In genomic region chr4:153321085-153321484, GRCm38 (mm10) we compare ENCODE assay signal across 18 mouse cellular contexts.
DNase-seq lines count a peak whose midpoint lies in the region; ATAC-seq and TF ChIP-seq lines count a peak whose summit lies in the region.
"Had no signal": no experiment of that assay in that cellular context is flagged by ENCODE, and none has a peak within 500 bp of the region (broad histone marks: within the 10 kb centered on the region; RNA-seq: fewer than 3 reads in every experiment).

No protein-coding gene starts in this region.

- no peak for ATAC-seq in hindbrain, embryonic 14.5 days (ENCODE audit: low FRiP score)
- no peak for ATAC-seq in hindbrain, embryonic 12.5 days (ENCODE audit: low FRiP score)
- peak; percentile 43; the same call in 1 of the 2 replicates for ATAC-seq in hindbrain, postnatal 0 days
- ATAC-seq: activated CD4-positive, CD25-positive, alpha-beta regulatory T cell, adult 4 months; inflammation-experienced regulatory T-cells, adult 6 months had no signal

- H3K9me3 ChIP-seq in hindbrain, embryonic 14.5 days (ENCODE audit: control insufficient read depth, low read length), result no peaks in the 10 kb centered on the region
- no peaks in the 10 kb centered on the region for H3K9me3 ChIP-seq in hindbrain, embryonic 12.5 days (replicated peaks)
- H3K9me3 ChIP-seq in hindbrain, postnatal 0 days (ENCODE audit: low read length), result no peaks in the 10 kb centered on the region

- no peak for TF ChIP-seq CTCF in hindbrain, postnatal 0 days (IDR thresholded peaks at IDR 0.05; ENCODE audit: low read depth)

- no peak overlapping the region; the same call in 1 of the 2 replicates for H3K4me2 ChIP-seq in hindbrain, embryonic 14.5 days (replicated peaks)
- no peak overlapping the region for H3K4me2 ChIP-seq in hindbrain, embryonic 12.5 days (replicated peaks)
- H3K4me2 ChIP-seq in hindbrain, postnatal 0 days (ENCODE audit: low read depth, low read length), result no peak overlapping the region
- H3K4me2 ChIP-seq: liver, embryonic 13.5 days had no signal

- H3K27ac ChIP-seq in hindbrain, embryonic 14.5 days, result peak overlapping the region; percentile 61; the same call in 1 of the 2 replicates
- no peak overlapping the region for H3K27ac ChIP-seq in hindbrain, embryonic 12.5 days
- peak overlapping the region; percentile 41; the same call in 1 of the 2 replicates for H3K27ac ChIP-seq in hindbrain, postnatal 0 days
- H3K27ac ChIP-seq: left cerebral cortex, adult 2 months; liver, embryonic 13.5 days; stomach, postnatal 0 days had no signal

- no peaks in the 10 kb centered on the region for H3K36me3 ChIP-seq in hindbrain, embryonic 14.5 days (replicated peaks; ENCODE audit: control insufficient read depth, insufficient read depth)
- H3K36me3 ChIP-seq in hindbrain, embryonic 12.5 days, result no peaks in the 10 kb centered on the region
- no peaks in the 10 kb centered on the region for H3K36me3 ChIP-seq in hindbrain, postnatal 0 days (ENCODE audit: insufficient read depth, low read length)
- H3K36me3 ChIP-seq: liver, embryonic 13.5 days had no signal

- H3K4me3 ChIP-seq in hindbrain, embryonic 14.5 days (replicated peaks; ENCODE audit: low read length), result no peak overlapping the region
- no peak overlapping the region for H3K4me3 ChIP-seq in hindbrain, embryonic 12.5 days
- H3K4me3 ChIP-seq in hindbrain, postnatal 0 days (ENCODE audit: low read length), result no peak overlapping the region
- H3K4me3 ChIP-seq: left cerebral cortex, adult 2 months; liver, embryonic 13.5 days had no signal

- DNase-seq in hindbrain, embryonic 14.5 days (ENCODE audit: low spot score), result peak; percentile 42
- DNase-seq in right cerebral cortex, postnatal 10 days (ENCODE audit: low spot score in 2 of 2), result peak; percentile 38 to 52
- DNase-seq in right cerebral cortex, postnatal 25 days, result no peak
- DNase-seq in hindbrain, postnatal 0 days (ENCODE audit: low spot score), result peak; percentile 73
- DNase-seq in cerebellum, adult 8-10 months, result no peak
- no peak for DNase-seq in gastrocnemius, postnatal 10 days
- DNase-seq: adrenal gland, adult 8-10 months; cerebellum, adult 9-10 months; kidney, adult 2 months; kidney, postnatal 10 days; liver, embryonic 13.5 days; lung, adult 2 months; lung, postnatal 14 days had no signal

- H3K27me3 ChIP-seq in hindbrain, embryonic 14.5 days (ENCODE audit: control insufficient read depth, insufficient read depth, low read length), result no peaks in the 10 kb centered on the region
- H3K27me3 ChIP-seq in hindbrain, embryonic 12.5 days, result no peaks in the 10 kb centered on the region
- no peaks in the 10 kb centered on the region for H3K27me3 ChIP-seq in hindbrain, postnatal 0 days (ENCODE audit: insufficient read depth, low read length)
- H3K27me3 ChIP-seq: liver, embryonic 13.5 days had no signal

- peaks cover 13% of the 10 kb centered on the region; the same call in 1 of the 2 replicates for H3K4me1 ChIP-seq in hindbrain, embryonic 14.5 days (replicated peaks; ENCODE audit: control insufficient read depth, insufficient read depth, low read length)
- H3K4me1 ChIP-seq in hindbrain, embryonic 12.5 days, result peaks cover 14% of the 10 kb centered on the region
- H3K4me1 ChIP-seq in hindbrain, postnatal 0 days (ENCODE audit: insufficient read depth, low read length), result peaks cover 3% of the 10 kb centered on the region; the same call in 1 of the 2 replicates

- H3K9ac ChIP-seq in hindbrain, embryonic 14.5 days, result no peak overlapping the region
- no peak overlapping the region for H3K9ac ChIP-seq in hindbrain, embryonic 12.5 days
- H3K9ac ChIP-seq in hindbrain, postnatal 0 days (replicated peaks; ENCODE audit: low read length), result no peak overlapping the region
- H3K9ac ChIP-seq: liver, embryonic 13.5 days had no signal

- 63% methylated on average over 10 of the region's 10 CpGs for WGBS in hindbrain, embryonic 14.5 days
- WGBS in hindbrain, embryonic 12.5 days, result 82% methylated on average over 10 of the region's 10 CpGs
- 55% methylated on average over 10 of the region's 10 CpGs for WGBS in hindbrain, postnatal 0 days

Comparison
In these comparisons a context has a peak if more than half of its experiments do, and no peak if none do; other contexts are left out.
1. DNase-seq: peak in hindbrain, embryonic 14.5 days (single experiment), right cerebral cortex, postnatal 10 days (2 of 2) and hindbrain, postnatal 0 days (single experiment); none in right cerebral cortex, postnatal 25 days (single experiment), cerebellum, adult 8-10 months (single experiment) and gastrocnemius, postnatal 10 days (single experiment).